Mouse (Mus musculus): ENCODE results near the gene Wdr61.

Gene Wdr61

DNA sequence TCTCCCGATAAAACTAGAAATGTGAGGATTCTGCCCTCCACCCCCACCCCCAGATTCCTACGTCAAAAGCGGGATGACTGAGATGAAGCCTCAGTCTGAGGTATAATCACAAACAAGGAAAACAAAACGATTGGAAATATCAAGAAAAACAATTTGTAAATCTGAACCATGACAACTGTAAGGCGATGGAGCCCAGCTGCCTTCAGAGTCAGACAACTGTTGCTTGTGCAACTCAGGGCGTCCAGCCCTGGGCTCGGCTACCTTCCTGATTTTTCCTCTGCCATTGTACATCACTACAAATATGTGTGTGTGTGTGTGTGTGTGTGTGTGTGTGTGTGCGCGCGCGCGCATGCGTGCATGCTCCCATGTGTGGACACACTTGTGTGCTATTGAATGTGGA lies 60.4 kb downstream of the Wdr61 start:
- no peak for DNase-seq

GRCm38 (mm10) chr9:54671962-54672361 lies 62.4 kb downstream of the Wdr61 start:
- DNase-seq, result no peak

DNA sequence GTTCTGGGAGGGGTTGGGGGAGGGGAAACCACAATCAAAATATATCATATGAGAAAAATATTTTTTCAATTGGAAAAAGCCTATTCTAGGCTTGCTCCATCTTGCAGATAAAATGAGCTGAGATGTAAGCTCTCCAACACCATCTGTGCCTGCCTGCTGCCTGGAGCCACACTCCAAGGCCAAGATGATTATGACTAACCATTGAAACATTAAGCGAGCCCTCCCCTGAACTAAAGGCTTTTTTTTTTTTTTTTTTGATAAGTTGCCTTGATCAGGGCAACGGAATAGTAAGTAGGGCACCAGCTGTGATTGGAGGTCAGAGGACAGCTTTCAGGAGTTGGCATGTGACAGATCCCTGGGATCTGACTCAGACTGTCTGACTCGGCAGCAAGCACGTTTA lies 65.9 kb downstream of the Wdr61 start:
- peak; percentile 85 for DNase-seq

DNA sequence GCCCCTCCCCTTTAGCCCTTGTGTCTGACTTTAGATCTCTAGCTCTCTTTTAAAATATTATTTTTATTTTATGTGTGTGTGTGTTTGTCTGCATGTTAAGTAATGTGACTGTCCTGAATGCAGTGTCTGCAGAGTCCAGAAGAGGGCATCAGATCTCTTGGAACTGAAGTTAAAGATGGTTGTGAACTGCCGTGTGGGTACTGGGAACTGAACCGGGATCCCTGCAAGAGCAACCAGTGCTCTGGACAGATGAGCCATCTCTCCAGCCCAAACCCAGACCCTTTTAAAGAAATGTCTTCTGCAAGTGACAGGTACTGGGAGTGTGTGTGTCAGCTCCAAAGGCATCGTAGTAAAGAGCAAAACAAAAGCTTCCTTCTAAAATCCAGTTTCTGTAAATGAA lies 68.2 kb downstream of the Wdr61 start:
- no peak for DNase-seq

Measured in layer of hippocampus, adult 9-11 months (tissue).